Mouse (Mus musculus): ENCODE measurements around the gene Pctp.

Gene Pctp

GRCm38 (mm10) chr11:90002231-90002986, at the start of gene Pctp:
Gene Pctp, minus strand, starts transcription at chr11:90002894.
- peak; percentile 72 for DNase-seq (ENCODE audit: low read depth)

- no peak for DNase-seq (ENCODE audit: low read depth)
Measured at GRCm38 (mm10) chr11:90050016-90050415, 47.3 kb upstream of the Pctp start.

- DNase-seq (ENCODE audit: low read depth): no peak
Measured at GRCm38 (mm10) chr11:90047271-90047670, 44.6 kb upstream of the Pctp start.

GRCm38 (mm10) chr11:90046211-90046610, 43.5 kb upstream of the Pctp start:
- DNase-seq (ENCODE audit: low read depth): no peak

GRCm38 (mm10) chr11:90044459-90044858, 41.8 kb upstream of the Pctp start:
- no peak for DNase-seq (ENCODE audit: low read depth)

- DNase-seq (ENCODE audit: low read depth): no peak
Measured at GRCm38 (mm10) chr11:90038022-90038421, 35.3 kb upstream of the Pctp start.

GRCm38 (mm10) chr11:90036416-90036815, 33.7 kb upstream of the Pctp start:
- no peak for DNase-seq (ENCODE audit: low read depth)

- DNase-seq (ENCODE audit: low read depth): no peak
Measured at GRCm38 (mm10) chr11:90035532-90035931, 32.8 kb upstream of the Pctp start.

GRCm38 (mm10) chr11:90034646-90035045, 32.0 kb upstream of the Pctp start:
- DNase-seq (ENCODE audit: low read depth): no peak

- DNase-seq (ENCODE audit: low read depth): no peak
Measured at GRCm38 (mm10) chr11:90033442-90033841, 30.7 kb upstream of the Pctp start.

GRCm38 (mm10) chr11:90032807-90033206, 30.1 kb upstream of the Pctp start:
- no peak for DNase-seq (ENCODE audit: low read depth)

GRCm38 (mm10) chr11:90031076-90031475, 28.4 kb upstream of the Pctp start:
- no peak for DNase-seq (ENCODE audit: low read depth)

- no peak for DNase-seq (ENCODE audit: low read depth)
Measured at GRCm38 (mm10) chr11:90030557-90030956, 27.9 kb upstream of the Pctp start.

GRCm38 (mm10) chr11:90029841-90030398, 27.2 kb upstream of the Pctp start, which contains the start of gene Tmem100:
Gene Tmem100, plus strand, starts transcription at chr11:90030348.
- DNase-seq (ENCODE audit: low read depth): no peak

- peak; percentile 4 for DNase-seq (ENCODE audit: low read depth)
Measured at GRCm38 (mm10) chr11:90029354-90029753, 26.7 kb upstream of the Pctp start.

- no peak for DNase-seq (ENCODE audit: low read depth)
Measured at GRCm38 (mm10) chr11:90028746-90029145, 26.1 kb upstream of the Pctp start.

GRCm38 (mm10) chr11:90027216-90027615, 24.5 kb upstream of the Pctp start:
- no peak for DNase-seq (ENCODE audit: low read depth)

- no peak for DNase-seq (ENCODE audit: low read depth)
Measured at GRCm38 (mm10) chr11:90026802-90027174, 24.1 kb upstream of the Pctp start.

GRCm38 (mm10) chr11:90025891-90026801, 23.5 kb upstream of the Pctp start:
- DNase-seq (ENCODE audit: low read depth): no peak

GRCm38 (mm10) chr11:90019161-90019560, 16.5 kb upstream of the Pctp start:
- DNase-seq (ENCODE audit: low read depth): peak; percentile 47

GRCm38 (mm10) chr11:90015281-90015680, 12.6 kb upstream of the Pctp start:
- DNase-seq (ENCODE audit: low read depth): no peak

GRCm38 (mm10) chr11:90013657-90014056, 11.0 kb upstream of the Pctp start:
- DNase-seq (ENCODE audit: low read depth): no peak

All from naive thymus-derived CD4-positive, alpha-beta T cell, adult 2 months (primary cell).